Mouse (Mus musculus): ENCODE data around the gene Ubl4b. TPM values are rescaled to one million over a fixed set of nuclear protein-coding genes. Genes with fewer than 3 reads are reported as not detected.

The Ubl4b gene
- polyA plus RNA-seq, 1 experiment from 2014 or later, result not detected

- peak within 1 kb of the TSS; percentile 60 for H3K9ac ChIP-seq (ENCODE audit: low read depth, low read length)
- no peak within 1 kb of the TSS for H3K27ac ChIP-seq (ENCODE audit: low read depth, low read length)
Observed at GRCm38 (mm10) chr3:107517631-107518108, 37.2 kb downstream of the Ubl4b start, which contains the start of gene Slc6a17. Gene Slc6a17 (minus strand): TSS chr3:107518018.

DNA sequence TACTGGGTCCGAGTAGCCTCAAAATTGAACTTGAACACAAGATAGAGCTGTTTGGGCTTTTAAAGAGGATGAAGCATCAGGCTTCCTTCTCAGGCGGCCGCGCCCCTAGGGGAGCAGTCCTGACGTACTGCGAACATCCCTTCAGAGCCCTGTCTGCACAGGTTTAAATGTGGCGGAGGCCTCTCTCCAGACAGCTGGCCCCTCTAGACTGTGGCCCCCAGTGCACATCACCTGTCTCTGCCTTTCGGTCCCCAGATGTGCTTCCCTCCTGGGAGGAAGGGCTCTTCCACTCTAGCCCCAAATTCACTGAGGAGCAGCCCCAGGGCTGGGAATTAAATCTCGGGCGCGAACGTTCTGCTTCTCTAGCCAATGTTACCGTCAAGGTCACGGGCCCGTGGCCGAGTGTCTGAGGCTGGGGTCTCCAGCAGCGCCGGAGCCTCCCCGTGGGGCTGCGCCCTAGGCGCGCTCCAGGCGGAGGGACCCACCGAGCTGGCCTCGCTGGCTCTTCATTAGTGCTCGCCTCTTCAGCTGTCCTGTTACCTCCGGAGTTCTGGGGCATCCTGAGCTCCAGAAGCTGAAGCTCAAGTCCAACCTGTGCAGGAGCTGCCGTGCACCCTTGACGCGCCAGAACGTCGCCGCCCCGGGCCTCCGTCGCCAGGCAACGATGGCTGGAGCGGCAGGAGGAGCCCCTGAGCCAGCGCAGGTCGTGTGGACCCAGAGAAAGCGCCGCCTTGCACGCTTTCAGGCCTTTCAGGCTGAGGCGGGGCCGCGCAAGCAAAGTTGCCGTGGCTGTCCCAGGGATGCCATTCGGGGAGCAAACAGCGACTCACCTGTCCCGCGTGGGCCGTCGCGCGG lies 37.9 kb downstream of the Ubl4b start:
- H3K27ac ChIP-seq (ENCODE audit: low read depth, low read length), result no peak overlapping the region
- peak overlapping the region; percentile 97 for H3K4me2 ChIP-seq (replicated peaks; ENCODE audit: low read depth, low read length)
- peak overlapping the region; percentile 60 for H3K9ac ChIP-seq (ENCODE audit: low read depth, low read length)
- H3K36me3 ChIP-seq (ENCODE audit: control insufficient read depth, insufficient read depth, low read length), result no peaks in the 10 kb centered on the region
- H3K9me3 ChIP-seq (ENCODE audit: control insufficient read depth, low read length), result no peaks in the 10 kb centered on the region
- peaks cover 69% of the 10 kb centered on the region for H3K27me3 ChIP-seq (ENCODE audit: control insufficient read depth, insufficient read depth, low read length)
- WGBS, result 5% methylated on average over 52 of the region's 55 CpGs
- peak; percentile 86 for ATAC-seq (ENCODE audit: low FRiP score, low TSS enrichment)
- peak overlapping the region; percentile 61 for H3K4me3 ChIP-seq (ENCODE audit: low read length)
- 0 out of 2 replicates have a peak, but pooled peaks cover 8% of the 10 kb centered on the region for H3K4me1 ChIP-seq (ENCODE audit: control insufficient read depth, insufficient read depth, low read length)

More at GRCm38 (mm10) chr3:107517631-107518108, 37.2 kb downstream of the Ubl4b start, which contains the start of gene Slc6a17:
- ATAC-seq (ENCODE audit: low FRiP score, low TSS enrichment), result peak; percentile 87
- Histone ChIP-seq H3K4me3 (ENCODE audit: low read length) (peak within 1 kb of the TSS; percentile 61), H3K27me3 (ENCODE audit: control insufficient read depth, insufficient read depth, low read length) (peaks cover 74% of the 10 kb centered on the region), H3K9me3 (ENCODE audit: control insufficient read depth, low read length) (no peaks in the 10 kb centered on the region), H3K36me3 (ENCODE audit: control insufficient read depth, insufficient read depth, low read length) (no peaks in the 10 kb centered on the region), H3K4me2 (replicated peaks; ENCODE audit: low read depth, low read length) (peak within 1 kb of the TSS; percentile 97), H3K4me1 (ENCODE audit: control insufficient read depth, insufficient read depth, low read length) (0 out of 2 replicates have a peak, but pooled peaks cover 8% of the 10 kb centered on the region)
- WGBS, result under 1% methylated on average over 51 of the region's 68 CpGs

GRCm38 (mm10) chr3:107515989-107516388 lies 38.9 kb downstream of the Ubl4b start:
- no peak overlapping the region for H3K27ac ChIP-seq (ENCODE audit: low read depth, low read length)
- H3K4me3 ChIP-seq (ENCODE audit: low read length), result no peak overlapping the region
- ATAC-seq (ENCODE audit: low FRiP score, low TSS enrichment), result no peak
- WGBS, result 76% methylated on average over 4 of the region's 4 CpGs
- H3K36me3 ChIP-seq (ENCODE audit: control insufficient read depth, insufficient read depth, low read length), result no peaks in the 10 kb centered on the region
- no peak overlapping the region for H3K4me2 ChIP-seq (replicated peaks; ENCODE audit: low read depth, low read length)
- H3K27me3 ChIP-seq (ENCODE audit: control insufficient read depth, insufficient read depth, low read length), result peaks cover 63% of the 10 kb centered on the region
- no peaks in the 10 kb centered on the region for H3K9me3 ChIP-seq (ENCODE audit: control insufficient read depth, low read length)
- H3K9ac ChIP-seq (ENCODE audit: low read depth, low read length), result no peak overlapping the region
- 0 out of 2 replicates have a peak, but pooled peaks cover 8% of the 10 kb centered on the region for H3K4me1 ChIP-seq (ENCODE audit: control insufficient read depth, insufficient read depth, low read length)

- 46% methylated on average over 3 of the region's 3 CpGs for WGBS
- no peak overlapping the region for H3K9ac ChIP-seq (ENCODE audit: low read depth, low read length)
- peaks cover 4% of the 10 kb centered on the region; the same call in 1 of the 2 replicates for H3K4me1 ChIP-seq (ENCODE audit: control insufficient read depth, insufficient read depth, low read length)
- ATAC-seq (ENCODE audit: low FRiP score, low TSS enrichment), result no peak
- H3K27me3 ChIP-seq (ENCODE audit: control insufficient read depth, insufficient read depth, low read length), result peaks cover 23% of the 10 kb centered on the region
- H3K9me3 ChIP-seq (ENCODE audit: control insufficient read depth, low read length), result no peaks in the 10 kb centered on the region
- H3K4me3 ChIP-seq (ENCODE audit: low read length), result no peak overlapping the region
- no peak overlapping the region for H3K27ac ChIP-seq (ENCODE audit: low read depth, low read length)
- no peaks in the 10 kb centered on the region for H3K36me3 ChIP-seq (ENCODE audit: control insufficient read depth, insufficient read depth, low read length)
- no peak overlapping the region for H3K4me2 ChIP-seq (replicated peaks; ENCODE audit: low read depth, low read length)
Observed at GRCm38 (mm10) chr3:107511416-107511815, 43.5 kb downstream of the Ubl4b start.

GRCm38 (mm10) chr3:107508696-107509095 lies 46.2 kb downstream of the Ubl4b start:
- no peak overlapping the region for H3K4me3 ChIP-seq (ENCODE audit: low read length)
- H3K4me1 ChIP-seq (ENCODE audit: control insufficient read depth, insufficient read depth, low read length), result peaks cover 10% of the 10 kb centered on the region; the same call in 1 of the 2 replicates
- no peaks in the 10 kb centered on the region for H3K36me3 ChIP-seq (ENCODE audit: control insufficient read depth, insufficient read depth, low read length)
- no peak overlapping the region for H3K4me2 ChIP-seq (replicated peaks; ENCODE audit: low read depth, low read length)
- H3K27ac ChIP-seq (ENCODE audit: low read depth, low read length), result no peak overlapping the region
- no peak overlapping the region for H3K9ac ChIP-seq (ENCODE audit: low read depth, low read length)
- ATAC-seq (ENCODE audit: low FRiP score, low TSS enrichment), result no peak
- 0 out of 2 replicates have a peak, but pooled peaks cover 6% of the 10 kb centered on the region for H3K27me3 ChIP-seq (ENCODE audit: control insufficient read depth, insufficient read depth, low read length)
- no peaks in the 10 kb centered on the region for H3K9me3 ChIP-seq (ENCODE audit: control insufficient read depth, low read length)
- WGBS, result 72% methylated on average over 8 of the region's 8 CpGs

GRCm38 (mm10) chr3:107507966-107508365 lies 46.9 kb downstream of the Ubl4b start:
- ATAC-seq (ENCODE audit: low FRiP score, low TSS enrichment), result no peak
- Histone ChIP-seq H3K4me2 (replicated peaks; ENCODE audit: low read depth, low read length) (no peak overlapping the region), H3K4me1 (ENCODE audit: control insufficient read depth, insufficient read depth, low read length) (peaks cover 10% of the 10 kb centered on the region; the same call in 1 of the 2 replicates), H3K27ac (ENCODE audit: low read depth, low read length) (no peak overlapping the region), H3K9me3 (ENCODE audit: control insufficient read depth, low read length) (no peaks in the 10 kb centered on the region), H3K4me3 (ENCODE audit: low read length) (no peak overlapping the region), H3K9ac (ENCODE audit: low read depth, low read length) (no peak overlapping the region), H3K36me3 (ENCODE audit: control insufficient read depth, insufficient read depth, low read length) (no peaks in the 10 kb centered on the region), H3K27me3 (ENCODE audit: control insufficient read depth, insufficient read depth, low read length) (no peaks in the 10 kb centered on the region)
- 74% methylated on average over 9 of the region's 9 CpGs for WGBS

GRCm38 (mm10) chr3:107506531-107506930 lies 48.3 kb downstream of the Ubl4b start:
- peak overlapping the region; percentile 33; the same call in 1 of the 2 replicates for H3K27ac ChIP-seq (ENCODE audit: low read depth, low read length)
- ATAC-seq (ENCODE audit: low FRiP score, low TSS enrichment), result no peak
- 42% methylated on average over 4 of the region's 4 CpGs for WGBS

DNA sequence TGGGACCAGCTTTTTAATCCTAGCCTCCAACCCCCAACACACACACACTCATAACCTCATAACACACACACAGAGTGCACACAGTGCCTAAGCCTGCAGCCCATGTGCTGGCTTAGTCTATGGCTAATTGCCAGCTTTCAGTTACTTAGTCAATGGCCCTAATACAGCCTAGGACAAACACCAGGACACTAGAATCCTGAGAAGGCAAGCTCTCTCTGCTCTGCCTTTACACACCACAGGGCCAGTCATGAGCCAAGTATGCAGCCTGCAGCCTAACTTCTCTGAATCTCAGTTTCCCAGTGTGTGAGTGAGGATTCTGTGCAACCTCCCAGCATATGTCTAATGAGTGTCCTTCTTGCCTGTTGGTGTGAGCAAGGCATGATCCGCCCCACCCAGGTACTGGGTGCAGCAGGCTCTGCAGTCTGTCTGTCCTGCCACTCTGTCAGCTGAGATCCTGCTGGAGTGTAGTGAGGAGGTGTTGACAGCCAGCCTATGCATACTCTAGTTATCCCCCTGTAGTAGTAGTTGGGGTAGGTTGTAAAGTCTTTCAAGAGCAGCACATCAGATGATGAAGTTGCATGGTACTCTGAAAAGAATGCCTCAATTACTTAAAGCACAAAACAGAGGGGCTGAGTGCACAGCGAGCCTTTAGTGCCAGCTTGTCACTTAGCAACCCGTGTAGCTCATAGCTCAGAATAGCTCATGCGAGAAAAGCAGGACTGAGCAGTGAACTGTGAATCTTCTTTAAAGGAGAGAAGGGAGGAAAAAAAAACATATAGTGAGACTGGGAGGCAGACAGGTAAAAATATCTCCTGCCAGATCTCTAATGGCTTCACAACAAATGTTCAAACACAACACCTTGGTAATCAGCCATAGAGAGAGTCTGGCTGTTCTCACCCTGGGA lies 49.2 kb downstream of the Ubl4b start:
- Histone ChIP-seq H3K27ac (ENCODE audit: low read depth, low read length) (peak overlapping the region; percentile 33; the same call in 1 of the 2 replicates), H3K4me3 (ENCODE audit: low read length) (no peak overlapping the region), H3K9ac (ENCODE audit: low read depth, low read length) (no peak overlapping the region), H3K9me3 (ENCODE audit: control insufficient read depth, low read length) (peaks cover 1% of the 10 kb centered on the region; the same call in 1 of the 2 replicates), H3K27me3 (ENCODE audit: control insufficient read depth, insufficient read depth, low read length) (no peaks in the 10 kb centered on the region), H3K36me3 (ENCODE audit: control insufficient read depth, insufficient read depth, low read length) (no peaks in the 10 kb centered on the region), H3K4me2 (replicated peaks; ENCODE audit: low read depth, low read length) (no peak overlapping the region), H3K4me1 (ENCODE audit: control insufficient read depth, insufficient read depth, low read length) (peaks cover 10% of the 10 kb centered on the region; the same call in 1 of the 2 replicates)
- ATAC-seq (ENCODE audit: low FRiP score, low TSS enrichment), result peak; percentile 91
- WGBS, result 27% methylated on average over 4 of the region's 4 CpGs

More at GRCm38 (mm10) chr3:107506531-107506930, 48.3 kb downstream of the Ubl4b start:
- H3K4me1 ChIP-seq (ENCODE audit: control insufficient read depth, insufficient read depth, low read length), result peaks cover 10% of the 10 kb centered on the region; the same call in 1 of the 2 replicates
- no peaks in the 10 kb centered on the region for H3K9me3 ChIP-seq (ENCODE audit: control insufficient read depth, low read length)
- no peaks in the 10 kb centered on the region for H3K36me3 ChIP-seq (ENCODE audit: control insufficient read depth, insufficient read depth, low read length)
- no peak overlapping the region for H3K4me3 ChIP-seq (ENCODE audit: low read length)
- H3K27me3 ChIP-seq (ENCODE audit: control insufficient read depth, insufficient read depth, low read length), result no peaks in the 10 kb centered on the region
- H3K9ac ChIP-seq (ENCODE audit: low read depth, low read length), result no peak overlapping the region
- H3K4me2 ChIP-seq (replicated peaks; ENCODE audit: low read depth, low read length), result no peak overlapping the region

Measured in kidney, embryonic 14.5 days (tissue).